Comparison of ENCODE assay signal across 8 mouse cellular contexts in genomic region chr2:23068370-23068737, GRCm38 (mm10). TPM values are rescaled to one million over a fixed set of nuclear protein-coding genes. Genes with fewer than 3 reads are reported as not detected.
DNase-seq lines count a peak whose midpoint lies in the region; ATAC-seq and TF ChIP-seq lines count a peak whose summit lies in the region.

No protein-coding gene starts in this region.

- H3K27me3 ChIP-seq in cerebellum, adult 2 months (ENCODE audit: control insufficient read depth, insufficient read depth, low read length), result no peaks in the 10 kb centered on the region
- H3K27me3 ChIP-seq in thymus, adult 2 months (ENCODE audit: control insufficient read depth, insufficient read depth, low read length), result no peaks in the 10 kb centered on the region
- H3K27me3 ChIP-seq in limb, embryonic 11.5 days (ENCODE audit: control insufficient read depth, insufficient read depth, low read length), result no peaks in the 10 kb centered on the region
- no peaks in the 10 kb centered on the region for H3K27me3 ChIP-seq in neural tube, embryonic 12.5 days (replicated peaks)

- H3K4me3 ChIP-seq in cerebellum, adult 2 months (replicated peaks; ENCODE audit: insufficient read depth, low read depth, low read length), result peak overlapping the region; percentile 89
- H3K4me3 ChIP-seq in thymus, adult 2 months (ENCODE audit: control insufficient read depth, insufficient read depth, low read length), result peak overlapping the region; percentile 86
- peak overlapping the region; percentile 62 for H3K4me3 ChIP-seq in limb, embryonic 11.5 days (ENCODE audit: low read depth, low read length)
- peak overlapping the region; percentile 67 for H3K4me3 ChIP-seq in neural tube, embryonic 12.5 days

- H3K36me3 ChIP-seq in thymus, adult 2 months (ENCODE audit: control insufficient read depth, insufficient read depth, low read length), result no peaks in the 10 kb centered on the region
- H3K36me3 ChIP-seq in limb, embryonic 11.5 days (ENCODE audit: control insufficient read depth, insufficient read depth, low read length), result no peaks in the 10 kb centered on the region
- H3K36me3 ChIP-seq in neural tube, embryonic 12.5 days, result peaks cover 6% of the 10 kb centered on the region; the same call in 1 of the 2 replicates

- no peak for TF ChIP-seq CTCF in cerebellum, adult 2 months (IDR thresholded peaks at IDR 0.05; ENCODE audit: borderline replicate concordance, insufficient read depth, low read depth, low read length)
- no peak for TF ChIP-seq CTCF in thymus, adult 2 months (IDR thresholded peaks at IDR 0.05; ENCODE audit: borderline replicate concordance, control insufficient read depth, extremely low read depth, insufficient read depth, low read length, poor library complexity)

- peak overlapping the region; percentile 80 for H3K9ac ChIP-seq in limb, embryonic 11.5 days (ENCODE audit: low read length)
- H3K9ac ChIP-seq in neural tube, embryonic 12.5 days, result peak overlapping the region; percentile 81

- DNase-seq in cerebellum, adult 2 months, result no peak
- no peak for DNase-seq in cerebellum, postnatal 36 days
- DNase-seq in thymus, adult 2 months, result no peak
- no peak for DNase-seq in thymus, postnatal 4 days
- DNase-seq in limb, embryonic 11.5 days (ENCODE audit: low spot score), result no peak
- no peak for DNase-seq in cerebellum, postnatal 14 days
- no peak for DNase-seq in right cerebral cortex, postnatal 4 days

- WGBS in cerebellum, adult 2 months, result under 1% methylated on average over 21 of the region's 21 CpGs
- under 1% methylated on average over 21 of the region's 21 CpGs for WGBS in thymus, adult 2 months
- under 1% methylated on average over 21 of the region's 21 CpGs for WGBS in limb, embryonic 11.5 days
- under 1% methylated on average over 21 of the region's 21 CpGs for WGBS in neural tube, embryonic 12.5 days

- peak; percentile 62 for ATAC-seq in limb, embryonic 11.5 days (ENCODE audit: insufficient number of reproducible peaks, low FRiP score, low TSS enrichment, low read depth)
- peak; percentile 79 for ATAC-seq in neural tube, embryonic 12.5 days (ENCODE audit: low FRiP score, low read depth)

- TF ChIP-seq POLR2A in cerebellum, adult 2 months (IDR thresholded peaks at IDR 0.05; ENCODE audit: borderline replicate concordance, insufficient read depth, low read length), result no peak
- no peak for TF ChIP-seq POLR2A in thymus, adult 2 months (IDR thresholded peaks at IDR 0.05; ENCODE audit: control insufficient read depth, extremely low read depth, insufficient read depth, low read length, poor library complexity)

- H3K9me3 ChIP-seq in limb, embryonic 11.5 days (ENCODE audit: control insufficient read depth, low read length), result no peaks in the 10 kb centered on the region
- H3K9me3 ChIP-seq in neural tube, embryonic 12.5 days, result no peaks in the 10 kb centered on the region

- no peaks in the 10 kb centered on the region for H3K4me1 ChIP-seq in cerebellum, adult 2 months (ENCODE audit: control insufficient read depth, insufficient read depth, low read length)
- no peaks in the 10 kb centered on the region for H3K4me1 ChIP-seq in thymus, adult 2 months (replicated peaks; ENCODE audit: control insufficient read depth, insufficient read depth, low read length)
- H3K4me1 ChIP-seq in limb, embryonic 11.5 days (ENCODE audit: control insufficient read depth, insufficient read depth, low read length), result no peaks in the 10 kb centered on the region
- 0 out of 2 replicates have a peak, but pooled peaks cover 3% of the 10 kb centered on the region for H3K4me1 ChIP-seq in neural tube, embryonic 12.5 days

- H3K4me2 ChIP-seq in limb, embryonic 11.5 days (ENCODE audit: low read depth, severe bottlenecking), result peak overlapping the region; percentile 97
- H3K4me2 ChIP-seq in neural tube, embryonic 12.5 days (replicated peaks), result peak overlapping the region; percentile 96

- H3K27ac ChIP-seq in cerebellum, adult 2 months (ENCODE audit: insufficient read depth, low read length), result peak overlapping the region; percentile 91
- peak overlapping the region; percentile 87 for H3K27ac ChIP-seq in thymus, adult 2 months (ENCODE audit: control insufficient read depth, insufficient read depth, low read length)
- peak overlapping the region; percentile 84 for H3K27ac ChIP-seq in limb, embryonic 11.5 days (replicated peaks; ENCODE audit: low read depth, low read length)
- peak overlapping the region; percentile 90 for H3K27ac ChIP-seq in neural tube, embryonic 12.5 days

RNA-seq across cellular contexts. Expression of gene Acbd5, which starts 0.4 kb away (rescaled TPM):
- 49.1 and 53.8 TPM in 2 replicates for polyA plus RNA-seq in cerebellum, adult 2 months (2012; rRNA removed)
- 8.8 and 11.5 TPM in 2 replicates for polyA plus RNA-seq in thymus, adult 2 months (2012; rRNA removed)
- polyA plus RNA-seq in limb, embryonic 11.5 days (2014; fragmentation: Nextera tagmentation; extraction: Ambion mirVana), result 25.6 and 28.9 TPM in 2 replicates
- 68.3 and 71.8 TPM in 2 replicates for polyA plus RNA-seq in neural tube, embryonic 12.5 days (2016; fragmentation: Nextera tagmentation; extraction: Ambion mirVana)

RNA-seq across cellular contexts. Expression of gene Abi1, which starts 28.3 kb away (rescaled TPM):
- polyA plus RNA-seq in cerebellum, adult 2 months (2012; rRNA removed), result 104 and 114 TPM in 2 replicates
- polyA plus RNA-seq in thymus, adult 2 months (2012; rRNA removed), result 138 and 148 TPM in 2 replicates
- 43.7 and 44.8 TPM in 2 replicates for polyA plus RNA-seq in limb, embryonic 11.5 days (2014; fragmentation: Nextera tagmentation; extraction: Ambion mirVana)
- 45.3 and 46.9 TPM in 2 replicates for polyA plus RNA-seq in neural tube, embryonic 12.5 days (2016; fragmentation: Nextera tagmentation; extraction: Ambion mirVana)
